Mouse (Mus musculus) T-helper 1 cell (primary cell): ENCODE results near the gene Aff1.

ENCODE experiments used
- in situ Hi-C: fragments of 300-600 bp; cut with MboI, MseI; formaldehyde crosslinking; loops from one replicate; pipeline ENCODE4 v1.15.1; 2025; ENCODE audit warnings: high pct_unique_total_duplicates

The Aff1 gene

DNA sequence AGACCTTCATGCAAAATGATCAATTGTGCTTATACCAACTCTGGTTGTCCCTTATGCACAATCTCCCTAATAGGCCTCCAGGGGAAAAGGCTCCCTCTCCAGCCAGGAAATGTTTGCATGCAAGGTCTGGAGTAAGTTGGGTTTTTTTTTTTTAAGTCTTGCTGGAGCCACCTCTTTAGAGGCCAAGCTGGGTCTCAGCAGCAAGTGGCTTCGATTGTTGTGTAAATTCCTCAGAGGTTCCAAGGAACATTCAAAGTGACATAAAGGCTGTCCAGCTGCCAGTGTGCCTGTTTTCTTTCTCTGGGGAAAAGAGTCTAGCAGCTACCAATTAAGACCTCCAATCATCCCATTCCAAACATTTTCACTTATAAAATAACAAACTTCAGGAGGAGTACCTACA, 206.1 kb downstream of the Aff1 start:
- in situ Hi-C loops = no loop called here
